In the genomic region with DNA sequence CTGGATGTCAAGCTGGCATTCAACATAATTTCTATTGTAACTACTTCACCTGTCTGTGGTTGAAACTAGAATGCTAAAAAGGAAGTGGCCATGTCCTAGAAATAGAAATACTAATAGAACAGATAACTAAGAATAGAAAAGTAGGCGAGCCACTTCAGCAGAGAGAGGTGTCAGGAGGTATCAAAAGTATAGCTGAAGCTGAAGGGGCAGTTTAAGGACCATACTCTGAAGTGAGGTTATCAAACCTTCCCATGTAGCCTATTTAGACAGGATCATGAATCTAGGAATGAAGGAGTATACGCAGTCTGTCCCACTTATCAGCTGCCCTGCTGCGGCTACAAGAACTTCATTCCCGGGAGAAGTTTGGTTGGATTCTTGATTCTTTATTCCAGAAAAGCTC, we compare ENCODE assay signal across 13 mouse cellular contexts. TPM values are rescaled to one million over a fixed set of nuclear protein-coding genes. Genes with fewer than 3 reads are reported as not detected.
A peak's percentile ranks its signal among the peaks of the same experiment; 100 is the strongest.
DNase-seq lines count a peak whose midpoint lies in the region; ATAC-seq and TF ChIP-seq lines count a peak whose summit lies in the region.
"Had no signal": no experiment of that assay in that cellular context is flagged by ENCODE, and none has a peak within 500 bp of the region (broad histone marks: within the 10 kb centered on the region; RNA-seq: fewer than 3 reads in every experiment).

No protein-coding gene starts in this region.

- no peaks in the 10 kb centered on the region for H3K36me3 ChIP-seq in heart, embryonic 10.5 days
- H3K36me3 ChIP-seq in kidney, postnatal 0 days (ENCODE audit: insufficient read depth, low read length): no peaks in the 10 kb centered on the region
- H3K36me3 ChIP-seq in kidney, adult 2 months (ENCODE audit: control insufficient read depth, insufficient read depth, low read length): no peaks in the 10 kb centered on the region
- no peaks in the 10 kb centered on the region for H3K36me3 ChIP-seq in embryonic facial prominence, embryonic 15.5 days
- H3K36me3 ChIP-seq in limb, embryonic 14.5 days (ENCODE audit: control insufficient read depth, insufficient read depth, low read length): no peaks in the 10 kb centered on the region
- H3K36me3 ChIP-seq: neural tube, embryonic 12.5 days had no signal

- no peaks in the 10 kb centered on the region for H3K27me3 ChIP-seq in heart, embryonic 10.5 days (ENCODE audit: insufficient read depth, poor library complexity, severe bottlenecking)
- no peaks in the 10 kb centered on the region for H3K27me3 ChIP-seq in kidney, postnatal 0 days (ENCODE audit: insufficient read depth, low read length)
- H3K27me3 ChIP-seq in kidney, adult 2 months (replicated peaks; ENCODE audit: control insufficient read depth, insufficient read depth, low read length): no peaks in the 10 kb centered on the region
- H3K27me3 ChIP-seq in embryonic facial prominence, embryonic 15.5 days: no peaks in the 10 kb centered on the region
- H3K27me3 ChIP-seq in limb, embryonic 14.5 days (ENCODE audit: control insufficient read depth, insufficient read depth, low read length): no peaks in the 10 kb centered on the region
- H3K27me3 ChIP-seq: neural tube, embryonic 12.5 days had no signal

- no peaks in the 10 kb centered on the region for H3K9me3 ChIP-seq in heart, embryonic 10.5 days
- H3K9me3 ChIP-seq in kidney, postnatal 0 days (replicated peaks; ENCODE audit: low read length): no peaks in the 10 kb centered on the region
- no peaks in the 10 kb centered on the region for H3K9me3 ChIP-seq in embryonic facial prominence, embryonic 15.5 days (replicated peaks)
- H3K9me3 ChIP-seq in limb, embryonic 14.5 days (ENCODE audit: control insufficient read depth, low read length): no peaks in the 10 kb centered on the region
- H3K9me3 ChIP-seq: neural tube, embryonic 12.5 days had no signal

- peak overlapping the region; percentile 67 for H3K27ac ChIP-seq in heart, embryonic 10.5 days
- no peak overlapping the region for H3K27ac ChIP-seq in kidney, postnatal 0 days
- no peak overlapping the region for H3K27ac ChIP-seq in kidney, adult 2 months (ENCODE audit: insufficient read depth, low read depth, low read length)
- no peak overlapping the region for H3K27ac ChIP-seq in embryonic facial prominence, embryonic 15.5 days (replicated peaks)
- no peak overlapping the region for H3K27ac ChIP-seq in limb, embryonic 14.5 days (replicated peaks; ENCODE audit: low read depth, low read length)
- H3K27ac ChIP-seq: neural tube, embryonic 12.5 days had no signal

- whole genome bisulfite sequencing in heart, embryonic 10.5 days: 29% methylated on average over 4 of the region's 4 CpGs
- 50% methylated on average over 4 of the region's 4 CpGs for WGBS in kidney, postnatal 0 days
- WGBS in kidney, adult 2 months: 47% methylated on average over 4 of the region's 4 CpGs
- whole genome bisulfite sequencing in embryonic facial prominence, embryonic 15.5 days: 58% methylated on average over 4 of the region's 4 CpGs
- WGBS in limb, embryonic 14.5 days: 58% methylated on average over 4 of the region's 4 CpGs

- TF ChIP-seq CTCF in kidney, postnatal 0 days (IDR thresholded peaks at IDR 0.05; ENCODE audit: low read depth): no peak
- TF ChIP-seq CTCF in kidney, adult 2 months (conservative IDR thresholded peaks at IDR 0.05; ENCODE audit: insufficient read depth, insufficient read length, low read depth, low read length): no peak

- H3K4me1 ChIP-seq in heart, embryonic 10.5 days: peaks cover 5% of the 10 kb centered on the region; the same call in 1 of the 2 replicates
- no peaks in the 10 kb centered on the region for H3K4me1 ChIP-seq in kidney, postnatal 0 days (replicated peaks; ENCODE audit: insufficient read depth, low read length)
- no peaks in the 10 kb centered on the region for H3K4me1 ChIP-seq in kidney, adult 2 months (ENCODE audit: control insufficient read depth, insufficient read depth, low read length)
- H3K4me1 ChIP-seq in embryonic facial prominence, embryonic 15.5 days: no peaks in the 10 kb centered on the region
- no peaks in the 10 kb centered on the region for H3K4me1 ChIP-seq in limb, embryonic 14.5 days (ENCODE audit: control insufficient read depth, insufficient read depth, low read length)
- H3K4me1 ChIP-seq: neural tube, embryonic 12.5 days had no signal

- TF ChIP-seq POLR2A in kidney, adult 2 months (IDR thresholded peaks at IDR 0.05; ENCODE audit: low read depth, low read length): no peak
- TF ChIP-seq POLR2A in limb, embryonic 14.5 days (IDR thresholded peaks at IDR 0.05; ENCODE audit: borderline replicate concordance, extremely low read depth, insufficient read depth, insufficient read length): no peak

- H3K4me2 ChIP-seq in kidney, postnatal 0 days (ENCODE audit: low read length): 0 out of 2 replicates have a peak overlapping the region, but pooled peaks have one; percentile 36
- H3K4me2 ChIP-seq in embryonic facial prominence, embryonic 15.5 days (replicated peaks): peak overlapping the region; percentile 28
- H3K4me2 ChIP-seq in limb, embryonic 14.5 days (replicated peaks; ENCODE audit: low read depth, low read length, severe bottlenecking): peak overlapping the region; percentile 37; the same call in 1 of the 2 replicates
- H3K4me2 ChIP-seq: neural tube, embryonic 12.5 days had no signal

- no peak overlapping the region for H3K9ac ChIP-seq in kidney, postnatal 0 days (ENCODE audit: low read depth, low read length)
- H3K9ac ChIP-seq in embryonic facial prominence, embryonic 15.5 days: no peak overlapping the region
- no peak overlapping the region; the same call in 1 of the 2 replicates for H3K9ac ChIP-seq in limb, embryonic 14.5 days (ENCODE audit: low read depth, low read length, severe bottlenecking)
- H3K9ac ChIP-seq: neural tube, embryonic 12.5 days had no signal

- no peak for ATAC-seq in kidney, postnatal 0 days (replicated peaks; ENCODE audit: low FRiP score, low read depth)
- ATAC-seq in embryonic facial prominence, embryonic 15.5 days (ENCODE audit: insufficient number of reproducible peaks, low FRiP score, low TSS enrichment, low read depth): no peak
- ATAC-seq in limb, embryonic 14.5 days (ENCODE audit: low FRiP score, low read depth): no peak

- no peak for DNase-seq in heart, embryonic 10.5 days (ENCODE audit: low spot score)
- DNase-seq in heart, adult 8-10 months (ENCODE audit: low spot score): no peak
- DNase-seq in kidney, postnatal 0 days (ENCODE audit: low spot score): no peak
- no peak for DNase-seq in kidney, adult 2 months
- DNase-seq in limb, embryonic 14.5 days (ENCODE audit: low spot score): no peak
- DNase-seq in adrenal gland, postnatal 36 days: no peak
- DNase-seq in lung, postnatal 10 days: no peak

- peak overlapping the region; percentile 35; the same call in 1 of the 2 replicates for H3K4me3 ChIP-seq in heart, embryonic 10.5 days
- H3K4me3 ChIP-seq in kidney, postnatal 0 days (replicated peaks; ENCODE audit: low read depth, low read length): no peak overlapping the region
- H3K4me3 ChIP-seq in kidney, adult 2 months (ENCODE audit: insufficient read depth, low read depth, low read length): no peak overlapping the region
- no peak overlapping the region for H3K4me3 ChIP-seq in embryonic facial prominence, embryonic 15.5 days (replicated peaks)
- H3K4me3 ChIP-seq in limb, embryonic 14.5 days (replicated peaks; ENCODE audit: low read length): no peak overlapping the region
- H3K4me3 ChIP-seq: neural tube, embryonic 12.5 days had no signal

RNA-seq across cellular contexts. Expression of gene Rnase2a, which starts 9.8 kb away (rescaled TPM):
- not detected in 2 replicates for polyA plus RNA-seq in heart, embryonic 10.5 days (2016; fragmentation: Nextera tagmentation; extraction: Ambion mirVana)
- 10 to 100 TPM in 1 of 4 experiments, 1 to 10 TPM in 2, under 1 TPM in 1; 0.95 to 12.3 (median 2.4) TPM for total RNA-seq in heart, adult 8-10 months (2022)
- polyA plus RNA-seq in kidney, postnatal 0 days (2015; fragmentation: Nextera tagmentation; extraction: Ambion mirVana): not detected in 2 replicates
- polyA plus RNA-seq in kidney, adult 2 months (2012; rRNA removed): not detected in 2 replicates
- polyA plus RNA-seq in embryonic facial prominence, embryonic 15.5 days (2015; fragmentation: Nextera tagmentation; extraction: Ambion mirVana): not detected in 2 replicates
- not detected in 2 replicates for polyA plus RNA-seq in limb, embryonic 14.5 days (2012; rRNA removed)
- polyA plus RNA-seq in limb, embryonic 14.5 days (2014; fragmentation: Nextera tagmentation; extraction: Ambion mirVana): not detected in 2 replicates
- 10 to 100 TPM in 1 of 2 experiments, 1 to 10 TPM in 1; 4.7 to 13.6 TPM for total RNA-seq in adrenal gland, postnatal 36 days (2021)
- total RNA-seq: granulocyte monocyte progenitor cell, adult 5-6 weeks; liver, adult 2 months had no signal
- polyA plus RNA-seq: cortical plate, adult 2 months; liver, adult 2 months; neural tube, embryonic 12.5 days; urinary bladder, adult 2 months had no signal
